Mouse (Mus musculus) heart, embryonic 16.5 days (tissue): Measurements from ENCODE around the gene Src. TPM values are rescaled to one million over a fixed set of nuclear protein-coding genes. Genes with fewer than 3 reads are reported as not detected.
"Not testable (repeated sequence)": the region's sequence is repeated elsewhere in the genome, so short reads cannot be mapped to it uniquely, and the experiment has no call there.

Experiments
- ATAC-seq: fragments of 200-750 bp; cut with Nextera tagmentation; replicated peaks from 2 replicates; pipeline ENCODE4 v1.8.0; 2017; ENCODE audit warnings: moderate number of reproducible peaks; ENCODE audit not compliant: insufficient read depth, low FRiP score; ENCODE audit errors: extremely low read depth
- H3K27ac ChIP-seq: fragments of 300-500 bp; sonication (generic); 2 replicates; pipeline ENCODE4 v1.5.1; 2014; ENCODE audit warnings: mild to moderate bottlenecking, low read length, control low read depth, moderate library complexity
- H3K27me3 ChIP-seq: fragments of 300-500 bp; sonication (generic); 2 replicates; pipeline ENCODE4 v1.6.1; 2014; ENCODE audit warnings: low read length, mixed read lengths; ENCODE audit not compliant: control insufficient read depth, insufficient read depth
- H3K36me3 ChIP-seq: fragments of 300-500 bp; sonication (generic); 2 replicates; pipeline ENCODE4 v1.6.1; 2014; ENCODE audit not compliant: control insufficient read depth, insufficient read depth
- H3K4me1 ChIP-seq: fragments of 300-500 bp; sonication (generic); 2 replicates; pipeline ENCODE4 v1.6.1; 2014; ENCODE audit warnings: low read length, mixed read lengths; ENCODE audit not compliant: control insufficient read depth, insufficient read depth
- H3K4me2 ChIP-seq: fragments of 300-500 bp; sonication (generic); 2 replicates; pipeline ENCODE4 v1.6.1; 2014; ENCODE audit warnings: low read depth, mild to moderate bottlenecking, control low read depth, low read length
- H3K4me3 ChIP-seq: fragments of 300-500 bp; sonication (generic); 2 replicates; pipeline ENCODE4 v1.5.1; 2014; ENCODE audit warnings: mild to moderate bottlenecking, control low read depth, low read length
- H3K9ac ChIP-seq: fragments of 300-500 bp; sonication (generic); 2 replicates; pipeline ENCODE4 v1.6.1; 2014; ENCODE audit warnings: low read length, control low read depth
- H3K9me3 ChIP-seq: fragments of 300-500 bp; sonication (generic); replicated peaks from 2 replicates; pipeline ENCODE4 v1.6.1; 2016; ENCODE audit warnings: low read length; ENCODE audit not compliant: control insufficient read depth
- WGBS: fragments of 180-500 bp; shearing (Covaris S2); extraction: QIAGEN DNeasy Blood & Tissue Kit; methylation state at CpG from one replicate; pipeline ENCODE4 v1.1.7; 2014; 5-methylcytosine and 5-hydroxymethylcytosine counted together
- polyA plus RNA-seq: library from polyadenylated mRNA; unstranded; fragments of >200 nt; fragmentation: Nextera tagmentation; extraction: Ambion mirVana; gene quantifications from 2 replicates; pipeline ENCODE4 v1.2.1, GENCODE M21; 2015

Src gene
- polyA plus RNA-seq, 1 experiment from 2014 or later, result 5.7 TPM

- 43% methylated on average over 6 of the region's 6 CpGs for WGBS
- no peaks in the 10 kb centered on the region; the same call in 1 of the 2 replicates for H3K36me3 ChIP-seq
- no peaks in the 10 kb centered on the region for H3K9me3 ChIP-seq
- no peak for ATAC-seq
- no peak overlapping the region for H3K4me2 ChIP-seq
- H3K4me3 ChIP-seq, result no peak overlapping the region
- no peaks in the 10 kb centered on the region for H3K27me3 ChIP-seq
- H3K4me1 ChIP-seq, result peaks cover 10% of the 10 kb centered on the region
- H3K9ac ChIP-seq, result no peak overlapping the region
- H3K27ac ChIP-seq, result no peak overlapping the region
Observed at GRCm38 (mm10) chr2:157474269-157474729, 56.1 kb downstream of the Src start.

- H3K4me3 ChIP-seq, result no peak overlapping the region
- H3K36me3 ChIP-seq, result no peaks in the 10 kb centered on the region
- no peak overlapping the region for H3K9ac ChIP-seq
- H3K4me1 ChIP-seq, result peaks cover 15% of the 10 kb centered on the region
- H3K27ac ChIP-seq, result no peak overlapping the region
- H3K27me3 ChIP-seq, result no peaks in the 10 kb centered on the region
- H3K9me3 ChIP-seq, result no peaks in the 10 kb centered on the region
- ATAC-seq, result no peak
- H3K4me2 ChIP-seq, result no peak overlapping the region
- 33% methylated on average over 13 of the region's 13 CpGs for WGBS
Observed at GRCm38 (mm10) chr2:157475437-157476379, 57.5 kb downstream of the Src start.

- H3K4me1 ChIP-seq, result peaks cover 12% of the 10 kb centered on the region
- no peak overlapping the region for H3K4me2 ChIP-seq
- 64% methylated on average over 8 of the region's 8 CpGs for WGBS
- H3K4me3 ChIP-seq, result no peak overlapping the region
- no peaks in the 10 kb centered on the region for H3K9me3 ChIP-seq
- ATAC-seq, result no peak
- no peak overlapping the region for H3K9ac ChIP-seq
- H3K27ac ChIP-seq, result no peak overlapping the region
- no peaks in the 10 kb centered on the region for H3K27me3 ChIP-seq
- no peaks in the 10 kb centered on the region for H3K36me3 ChIP-seq
Observed at GRCm38 (mm10) chr2:157478651-157479050, 60.4 kb downstream of the Src start.

GRCm38 (mm10) chr2:157479858-157480568, 61.8 kb downstream of the Src start:
- Histone ChIP-seq H3K4me3 (no peak overlapping the region), H3K36me3 (no peaks in the 10 kb centered on the region), H3K27me3 (no peaks in the 10 kb centered on the region), H3K4me2 (no peak overlapping the region), H3K27ac (no peak overlapping the region), H3K4me1 (peaks cover 9% of the 10 kb centered on the region), H3K9ac (no peak overlapping the region), H3K9me3 (no peaks in the 10 kb centered on the region)
- ATAC-seq, result peak; percentile 28; the same call in 1 of the 2 replicates
- WGBS, result 36% methylated on average over 15 of the region's 15 CpGs

- H3K4me3 ChIP-seq, result no peak overlapping the region
- WGBS, result 61% methylated on average over 12 of the region's 12 CpGs
- ATAC-seq, result no peak
- no peak overlapping the region for H3K4me2 ChIP-seq
- no peaks in the 10 kb centered on the region for H3K27me3 ChIP-seq
- H3K36me3 ChIP-seq, result no peaks in the 10 kb centered on the region
- no peaks in the 10 kb centered on the region for H3K9me3 ChIP-seq
- H3K4me1 ChIP-seq, result peaks cover 7% of the 10 kb centered on the region; the same call in 1 of the 2 replicates
- no peak overlapping the region for H3K27ac ChIP-seq
- H3K9ac ChIP-seq, result no peak overlapping the region
Observed at GRCm38 (mm10) chr2:157482729-157483128, 64.5 kb downstream of the Src start.

- WGBS, result 89% methylated on average over 5 of the region's 5 CpGs
- H3K9ac ChIP-seq, H3K4me3 ChIP-seq, H3K27me3 ChIP-seq, H3K4me1 ChIP-seq, H3K36me3 ChIP-seq, H3K9me3 ChIP-seq, ATAC-seq, H3K27ac ChIP-seq, H3K4me2 ChIP-seq: not testable (repeated sequence)
Observed at GRCm38 (mm10) chr2:157486559-157486958, 68.3 kb downstream of the Src start.

- no peak for ATAC-seq
- H3K9ac ChIP-seq, result no peak overlapping the region
- H3K4me3 ChIP-seq, result no peak overlapping the region
- H3K27me3 ChIP-seq, result no peaks in the 10 kb centered on the region
- H3K27ac ChIP-seq, result no peak overlapping the region
- no peaks in the 10 kb centered on the region for H3K9me3 ChIP-seq
- no peaks in the 10 kb centered on the region for H3K36me3 ChIP-seq
- H3K4me2 ChIP-seq, result no peak overlapping the region
- 61% methylated on average over 7 of the region's 7 CpGs for WGBS
- no peaks in the 10 kb centered on the region for H3K4me1 ChIP-seq
Observed at GRCm38 (mm10) chr2:157486981-157487656, 68.9 kb downstream of the Src start.

- no peak for ATAC-seq
- H3K4me1 ChIP-seq, result no peaks in the 10 kb centered on the region
- H3K4me2 ChIP-seq, result no peak overlapping the region
- H3K9ac ChIP-seq, result no peak overlapping the region
- H3K9me3 ChIP-seq, result no peaks in the 10 kb centered on the region
- no peaks in the 10 kb centered on the region for H3K36me3 ChIP-seq
- H3K27ac ChIP-seq, result no peak overlapping the region
- 22% methylated on average over 12 of the region's 12 CpGs for WGBS
- H3K4me3 ChIP-seq, result no peak overlapping the region
- H3K27me3 ChIP-seq, result no peaks in the 10 kb centered on the region
Observed at GRCm38 (mm10) chr2:157487733-157488175, 69.5 kb downstream of the Src start.
